Mouse (Mus musculus) gastrocnemius, postnatal 25 days (tissue): ENCODE results near the gene Abcg5. TPM values are rescaled to one million over a fixed set of nuclear protein-coding genes. Genes with fewer than 3 reads are reported as not detected.

Source experiments
- DNase-seq: peaks from one replicate; pipeline ENCODE4 v3.0.0; 2022
- long read RNA-seq, 2 experiments: library from polyadenylated mRNA; stranded (forward); transcript quantifications; one replicate each; pipeline ENCODE4 v2.0.0; 2021
- total RNA-seq, 2 experiments: library from RNA; stranded (reverse); gene quantifications; 1 replicate in 1 of 2; 2 replicates in 1 of 2; pipeline ENCODE4 v1.2.3; 2021

Abcg5 gene
- not detected for total RNA-seq
- long read RNA-seq, experiment 1: 0 reads
- long read RNA-seq, experiment 2: 0 reads

GRCm38 (mm10) chr17:84682734-84683717 lies at the start of gene Abcg5:
Abcg5 (minus strand) TSS chr17:84683011.
- DNase-seq: no peak

- no peak for DNase-seq
Measured at GRCm38 (mm10) chr17:84732612-84733011, 49.8 kb upstream of the Abcg5 start.

- DNase-seq: no peak
Measured at GRCm38 (mm10) chr17:84731361-84731760, 48.5 kb upstream of the Abcg5 start.

GRCm38 (mm10) chr17:84729140-84729539 lies 46.3 kb upstream of the Abcg5 start:
- no peak for DNase-seq

GRCm38 (mm10) chr17:84728201-84728911 lies 45.5 kb upstream of the Abcg5 start:
- no peak for DNase-seq

- no peak for DNase-seq
Measured at GRCm38 (mm10) chr17:84725163-84725562, 42.4 kb upstream of the Abcg5 start.

- DNase-seq: no peak
Measured at GRCm38 (mm10) chr17:84724028-84724427, 41.2 kb upstream of the Abcg5 start.

GRCm38 (mm10) chr17:84719105-84719504 lies 36.3 kb upstream of the Abcg5 start:
- DNase-seq: no peak

GRCm38 (mm10) chr17:84717416-84717815 lies 34.6 kb upstream of the Abcg5 start:
- DNase-seq: no peak

GRCm38 (mm10) chr17:84716252-84716872 lies 33.6 kb upstream of the Abcg5 start:
- DNase-seq: no peak

GRCm38 (mm10) chr17:84714930-84715329 lies 32.1 kb upstream of the Abcg5 start:
- peak; percentile 26 for DNase-seq

GRCm38 (mm10) chr17:84713563-84714164 lies 30.9 kb upstream of the Abcg5 start:
- DNase-seq: no peak

GRCm38 (mm10) chr17:84709403-84709851 lies 26.6 kb upstream of the Abcg5 start:
- no peak for DNase-seq

- DNase-seq: no peak
Measured at GRCm38 (mm10) chr17:84708818-84709217, 26.0 kb upstream of the Abcg5 start.

- no peak for DNase-seq
Measured at GRCm38 (mm10) chr17:84707407-84707806, 24.6 kb upstream of the Abcg5 start.

GRCm38 (mm10) chr17:84698727-84699126 lies 15.9 kb upstream of the Abcg5 start:
- no peak for DNase-seq

GRCm38 (mm10) chr17:84696537-84696936 lies 13.7 kb upstream of the Abcg5 start:
- no peak for DNase-seq

GRCm38 (mm10) chr17:84693741-84694140 lies 10.9 kb upstream of the Abcg5 start:
- DNase-seq: no peak

GRCm38 (mm10) chr17:84690111-84690510 lies 7.3 kb upstream of the Abcg5 start:
- peak; percentile 45 for DNase-seq

- DNase-seq: no peak
Measured at GRCm38 (mm10) chr17:84689316-84689715, 6.5 kb upstream of the Abcg5 start.

GRCm38 (mm10) chr17:84688834-84689233 lies 6.0 kb upstream of the Abcg5 start:
- DNase-seq: no peak

- no peak for DNase-seq
Measured at GRCm38 (mm10) chr17:84687994-84688393, 5.2 kb upstream of the Abcg5 start.
